Mouse (Mus musculus) cerebellum, adult 2 months (tissue): Measurements from ENCODE around the gene Nckap5l. TPM values are rescaled to one million over a fixed set of nuclear protein-coding genes. Genes with fewer than 3 reads are reported as not detected.

Source experiments
- DNase-seq, 2 experiments: peaks; one replicate each; pipeline ENCODE4 v3.0.0; 2021
- H3K27ac ChIP-seq: fragments of 200-500 bp; 2 replicates; pipeline ENCODE4 v1.5.1; 2012; ENCODE audit warnings: low read length, control low read depth, inconsistent platforms; ENCODE audit not compliant: insufficient read depth
- H3K27me3 ChIP-seq: fragments of 200-500 bp; 2 replicates; pipeline ENCODE4 v1.6.1; 2012; ENCODE audit warnings: inconsistent platforms, mild to moderate bottlenecking, low read length, moderate library complexity; ENCODE audit not compliant: control insufficient read depth, insufficient read depth
- H3K4me1 ChIP-seq: fragments of 200-500 bp; 2 replicates; pipeline ENCODE4 v1.6.1; 2011; ENCODE audit warnings: low read length; ENCODE audit not compliant: control insufficient read depth, insufficient read depth
- H3K4me3 ChIP-seq: fragments of 200-500 bp; replicated peaks from 2 replicates; pipeline ENCODE3; 2011; ENCODE audit warnings: mild to moderate bottlenecking, low read depth, low read length, control low read depth; ENCODE audit not compliant: insufficient read depth
- CTCF ChIP-seq: fragments of 200-500 bp; IDR thresholded peaks from 2 replicates; pipeline ENCODE4 v1.5.1; 2011; ENCODE audit warnings: low read depth, mild to moderate bottlenecking, control low read depth, low read length, moderate library complexity, borderline replicate concordance; ENCODE audit not compliant: insufficient read depth
- POLR2A ChIP-seq: fragments of 200-500 bp; IDR thresholded peaks from 2 replicates; pipeline ENCODE4 v1.6.1; 2011; ENCODE audit warnings: low read length, control low read depth, borderline replicate concordance; ENCODE audit not compliant: insufficient read depth
- WGBS: fragments of 180-500 bp; shearing (Covaris S2); methylation state at CpG from one replicate; pipeline ENCODE4 v1.1.7; 2018; 5-methylcytosine and 5-hydroxymethylcytosine counted together
- polyA plus RNA-seq: library from polyadenylated mRNA; depleted of rRNA; stranded (reverse); fragments of >200 nt; gene quantifications from 2 replicates; pipeline ENCODE4 v1.2.3, GENCODE M21; 2012; rRNA removed

The Nckap5l gene
- polyA plus RNA-seq, 1 experiment, result 12.3 TPM

DNA sequence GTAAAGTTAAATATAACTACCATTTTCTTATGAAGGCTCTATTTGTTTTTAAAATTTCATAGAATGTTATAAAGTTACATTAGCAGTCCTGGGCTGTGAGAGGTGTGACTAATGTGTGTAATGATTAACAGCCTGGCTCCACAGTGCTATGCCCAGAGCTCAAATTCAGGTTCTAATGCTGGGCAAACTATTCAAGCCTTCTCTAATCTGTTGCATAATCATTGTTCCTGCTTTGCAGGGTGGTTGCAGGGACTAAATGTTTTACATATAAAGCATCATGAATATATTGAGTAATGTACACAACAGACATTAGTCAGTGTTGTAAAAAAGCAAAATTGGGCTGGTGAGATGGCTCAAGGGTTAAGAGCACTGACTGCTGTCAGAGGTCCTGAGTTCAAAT, 74.7 kb downstream of the Nckap5l start:
- H3K4me3 ChIP-seq, result no peak overlapping the region
- no peaks in the 10 kb centered on the region for H3K4me1 ChIP-seq
- TF ChIP-seq CTCF (no peak), POLR2A (no peak)
- DNase-seq, result no peak
- no peak overlapping the region for H3K27ac ChIP-seq
- no peaks in the 10 kb centered on the region for H3K27me3 ChIP-seq

DNA sequence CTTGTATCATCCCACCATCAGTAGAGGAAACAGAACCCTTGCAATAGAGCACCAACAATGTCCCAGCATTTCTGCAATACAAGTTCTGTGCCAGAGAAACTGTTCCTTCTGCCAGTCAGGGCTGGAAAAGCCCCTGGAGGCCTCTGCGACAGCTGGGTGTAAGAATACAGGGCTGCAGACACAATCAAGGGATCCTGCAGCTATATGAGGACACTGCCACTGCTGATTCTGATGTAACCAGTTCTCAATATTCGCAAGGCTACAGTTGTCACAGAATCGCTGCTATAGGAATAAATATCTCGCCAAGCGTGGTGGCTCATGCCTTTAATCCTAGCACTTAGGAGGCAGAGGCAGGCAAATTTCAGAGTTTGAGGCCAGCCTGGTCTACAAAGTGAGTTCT, 81.3 kb downstream of the Nckap5l start:
- TF ChIP-seq POLR2A (no peak), CTCF (no peak)
- DNase-seq, result no peak
- no peak overlapping the region for H3K4me3 ChIP-seq
- 78% methylated on average over 5 of the region's 5 CpGs for WGBS
- no peak overlapping the region for H3K27ac ChIP-seq
- H3K4me1 ChIP-seq, result no peaks in the 10 kb centered on the region
- H3K27me3 ChIP-seq, result no peaks in the 10 kb centered on the region

DNA sequence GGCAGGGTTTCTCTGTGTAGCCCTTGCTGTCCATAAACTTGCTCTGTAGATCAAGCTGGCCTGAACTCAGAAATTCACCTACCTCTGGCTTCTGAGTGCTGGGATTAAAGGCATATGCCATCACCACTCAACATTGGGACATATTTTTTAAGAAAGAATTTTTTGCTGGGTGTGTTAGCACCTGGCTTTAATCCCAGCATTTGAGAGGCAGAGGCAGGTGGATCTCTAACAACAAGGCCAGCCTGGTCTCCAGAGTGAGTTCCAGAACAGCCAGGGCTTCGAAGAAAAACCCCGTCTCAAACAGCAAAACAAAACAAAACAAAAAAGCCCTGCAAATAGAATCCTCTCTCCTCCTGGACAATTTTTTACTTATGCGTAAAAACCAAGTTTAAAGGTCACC, 82.0 kb downstream of the Nckap5l start:
- TF ChIP-seq CTCF, result no peak
- no peak for TF ChIP-seq POLR2A

DNA sequence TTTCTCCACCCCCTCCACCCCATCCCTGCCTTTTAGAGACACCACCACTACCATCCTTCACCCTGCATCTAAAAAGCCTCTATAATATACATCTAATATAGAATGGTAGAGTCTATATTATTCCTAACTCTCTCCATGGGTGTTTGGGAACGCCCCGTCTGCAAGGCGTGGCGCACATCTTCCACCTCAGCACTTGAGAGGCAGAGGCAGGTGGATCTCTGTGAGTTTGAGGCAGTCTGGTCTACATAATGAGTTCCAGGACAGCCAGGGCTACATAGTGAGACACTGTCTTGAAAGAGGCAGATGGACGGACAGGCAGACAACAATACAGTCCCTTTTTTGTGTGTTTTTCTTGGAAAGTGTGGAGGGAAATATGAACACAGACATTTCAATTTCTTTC, 82.5 kb downstream of the Nckap5l start:
- Histone ChIP-seq H3K4me3 (no peak overlapping the region), H3K4me1 (no peaks in the 10 kb centered on the region), H3K27me3 (no peaks in the 10 kb centered on the region), H3K27ac (no peak overlapping the region)
- no peak for DNase-seq
- 90% methylated on average over 5 of the region's 5 CpGs for WGBS
- TF ChIP-seq CTCF (no peak), POLR2A (no peak)

More for the DNA sequence above, 82.0 kb downstream of the Nckap5l start:
- H3K4me3 ChIP-seq, result no peak overlapping the region
- H3K27me3 ChIP-seq, result no peaks in the 10 kb centered on the region
- no peaks in the 10 kb centered on the region for H3K4me1 ChIP-seq
- no peak for DNase-seq
- WGBS, result 84% methylated on average over 3 of the region's 3 CpGs
- no peak overlapping the region for H3K27ac ChIP-seq

DNA sequence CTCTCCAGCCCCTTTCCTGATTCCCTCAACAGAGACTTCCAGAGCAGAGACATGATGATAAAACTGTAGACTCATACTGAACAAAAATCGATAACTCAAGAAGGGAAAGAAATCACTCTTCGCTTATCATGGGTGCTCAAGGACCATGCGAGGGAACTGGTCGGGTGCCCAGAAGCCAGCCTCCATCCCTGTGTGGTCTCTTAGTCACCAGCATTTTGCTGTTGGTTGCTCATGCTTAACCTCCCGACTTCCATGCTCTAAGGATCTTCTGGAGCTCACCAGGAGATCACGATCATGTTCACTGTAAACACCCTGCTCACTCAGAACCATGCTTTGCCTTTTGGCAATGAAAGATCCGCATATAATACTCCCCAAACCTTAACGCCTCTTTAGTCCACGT, 84.8 kb downstream of the Nckap5l start:
- Histone ChIP-seq H3K4me1 (no peaks in the 10 kb centered on the region), H3K27ac (no peak overlapping the region), H3K4me3 (no peak overlapping the region), H3K27me3 (no peaks in the 10 kb centered on the region)
- WGBS, result 80% methylated on average over 9 of the region's 9 CpGs
- DNase-seq, result no peak
- TF ChIP-seq POLR2A, result no peak
- no peak for TF ChIP-seq CTCF

Other genes starting within 250 kb of the Nckap5l start
- 5.0 and 7.0 TPM in 2 replicates for gene Kcnh3, start 232.9 kb downstream of the Nckap5l start, polyA plus RNA-seq
- 84.9 and 94.4 TPM in 2 replicates for gene Mcrs1, start 205.8 kb downstream of the Nckap5l start, polyA plus RNA-seq
- 141 and 152 TPM in 2 replicates for gene Prpf40b, start 162.7 kb downstream of the Nckap5l start, polyA plus RNA-seq
- gene Fam186b, start 161.9 kb downstream of the Nckap5l start, polyA plus RNA-seq, result 1.1 and 1.9 TPM in 2 replicates
- 10.0 and 10.7 TPM in 2 replicates for gene Fmnl3, start 87.3 kb downstream of the Nckap5l start, polyA plus RNA-seq
- gene Tmbim6, start 64.9 kb downstream of the Nckap5l start, polyA plus RNA-seq, result 401 and 418 TPM in 2 replicates
- 11.6 and 12.4 TPM in 2 replicates for gene Bcdin3d, start 17.0 kb upstream of the Nckap5l start, polyA plus RNA-seq
- gene Faim2, start 70.4 kb upstream of the Nckap5l start, polyA plus RNA-seq, result 241 and 263 TPM in 2 replicates
- gene Aqp2, start 121.3 kb upstream of the Nckap5l start, polyA plus RNA-seq, result 0.23 and 0.43 TPM in 2 replicates
- gene Aqp5, start 133.0 kb upstream of the Nckap5l start, polyA plus RNA-seq, result 0.36 and 0.56 TPM in 2 replicates
- 29.0 and 38.4 TPM in 2 replicates for gene Aqp6, start 143.7 kb upstream of the Nckap5l start, polyA plus RNA-seq
- 15.5 and 15.6 TPM in 2 replicates for gene Racgap1, start 193.9 kb upstream of the Nckap5l start, polyA plus RNA-seq
- gene Asic1, start 212.6 kb upstream of the Nckap5l start, polyA plus RNA-seq, result 102 and 104 TPM in 2 replicates
- gene Smarcd1, start 244.4 kb upstream of the Nckap5l start, polyA plus RNA-seq, result 82.3 and 87.1 TPM in 2 replicates
- not detected in 2 replicates for gene Gm17349, start 247.7 kb upstream of the Nckap5l start, polyA plus RNA-seq